Mouse (Mus musculus) heart, embryonic 14.5 days (tissue): ENCODE data around the gene Aldh4a1. TPM values are rescaled to one million over a fixed set of nuclear protein-coding genes. Genes with fewer than 3 reads are reported as not detected.

Experiments
- ATAC-seq: fragments of 200-750 bp; cut with Nextera tagmentation; 2 replicates; pipeline ENCODE4 v1.8.0; 2017; ENCODE audit warnings: low read depth, moderate TSS enrichment; ENCODE audit not compliant: insufficient number of reproducible peaks, insufficient read depth, low FRiP score
- H3K27ac ChIP-seq, 2 experiments: fragments of 200-500 bp in 1 of 2; fragments of 300-500 bp in 1 of 2; sonication (generic) in 1 of 2; replicated peaks in 1 of 2; 2 replicates each; pipeline ENCODE4 v1.5.1; 2012 to 2014; ENCODE audit warnings: low read depth in 2 of 2, low read length in 2 of 2, control low read depth in 1 of 2, mild to moderate bottlenecking in 1 of 2, mixed read lengths in 1 of 2; ENCODE audit not compliant: control insufficient read depth in 1 of 2, insufficient read depth in 1 of 2
- H3K27me3 ChIP-seq: fragments of 300-500 bp; sonication (generic); 2 replicates; pipeline ENCODE4 v1.6.1; 2014; ENCODE audit warnings: mild to moderate bottlenecking, low read length, control low read depth; ENCODE audit not compliant: control insufficient read depth, insufficient read depth
- H3K36me3 ChIP-seq: fragments of 300-500 bp; sonication (generic); 2 replicates; pipeline ENCODE4 v1.6.1; 2014; ENCODE audit warnings: mild to moderate bottlenecking, control low read depth, low read length, mixed read lengths; ENCODE audit not compliant: control insufficient read depth, insufficient read depth
- H3K4me1 ChIP-seq, 2 experiments: fragments of 200-500 bp in 1 of 2; fragments of 300-500 bp in 1 of 2; sonication (generic) in 1 of 2; 2 replicates each; pipeline ENCODE4 v1.6.1; 2012 to 2014; ENCODE audit warnings: low read length in 2 of 2, control low read depth in 1 of 2, mixed read lengths in 1 of 2; ENCODE audit not compliant: control insufficient read depth in 2 of 2, insufficient read depth in 2 of 2
- H3K4me2 ChIP-seq: fragments of 300-500 bp; sonication (generic); 2 replicates; pipeline ENCODE4 v1.6.1; 2014; ENCODE audit warnings: mild to moderate bottlenecking, low read length
- H3K4me3 ChIP-seq, 2 experiments: fragments of 200-500 bp in 1 of 2; fragments of 300-500 bp in 1 of 2; sonication (generic) in 1 of 2; 2 replicates each; pipeline ENCODE4 v1.5.1; 2012 to 2014; ENCODE audit warnings: low read length in 2 of 2, mild to moderate bottlenecking in 2 of 2, control low read depth in 1 of 2, low read depth in 1 of 2, moderate library complexity in 1 of 2; ENCODE audit not compliant: control insufficient read depth in 1 of 2, insufficient read depth in 1 of 2
- H3K9ac ChIP-seq: fragments of 300-500 bp; sonication (generic); 2 replicates; pipeline ENCODE4 v1.6.1; 2014; ENCODE audit warnings: mild to moderate bottlenecking, low read length
- H3K9me3 ChIP-seq: fragments of 300-500 bp; sonication (generic); 2 replicates; pipeline ENCODE4 v1.6.1; 2016; ENCODE audit warnings: low read length, control low read depth; ENCODE audit not compliant: control insufficient read depth
- WGBS: fragments of 180-500 bp; shearing (Covaris S2); extraction: QIAGEN DNeasy Blood & Tissue Kit; methylation state at CpG from one replicate; pipeline ENCODE4 v1.1.7; 2014; 5-methylcytosine and 5-hydroxymethylcytosine counted together
- polyA plus RNA-seq: library from polyadenylated mRNA; unstranded; fragments of >200 nt; fragmentation: Nextera tagmentation; extraction: Ambion mirVana; gene quantifications from 2 replicates; pipeline ENCODE4 v1.2.1, GENCODE M21; 2014

The Aldh4a1 gene
- polyA plus RNA-seq, 1 experiment from 2014 or later, result 13.4 TPM

DNA sequence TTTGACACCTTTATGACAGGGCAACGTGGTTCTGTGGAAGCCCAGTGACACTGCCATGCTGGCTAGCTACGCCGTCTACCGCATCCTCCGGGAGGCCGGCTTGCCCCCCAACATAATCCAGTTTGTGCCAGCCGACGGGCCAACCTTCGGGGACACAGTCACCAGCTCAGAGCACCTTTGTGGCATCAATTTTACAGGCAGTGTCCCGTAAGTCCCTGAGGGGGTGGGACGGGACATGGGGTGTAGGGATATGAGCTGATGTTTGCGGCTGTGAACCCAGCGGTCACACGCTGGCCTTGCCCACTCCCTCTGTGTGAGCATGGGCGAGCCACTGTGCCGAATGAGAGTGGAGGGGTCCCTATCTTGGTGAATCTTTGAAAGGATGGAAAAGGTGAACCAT lies 15.7 kb downstream of the Aldh4a1 start:
- no peak overlapping the region for H3K27ac ChIP-seq
- H3K4me2 ChIP-seq, result no peak overlapping the region
- no peak overlapping the region for H3K4me3 ChIP-seq
- peaks cover 13% of the 10 kb centered on the region; the same call in 1 of the 2 replicates for H3K36me3 ChIP-seq
- H3K4me1 ChIP-seq, result peaks cover 3 to 8% of the 10 kb centered on the region in 2 experiments
- no peak for ATAC-seq
- H3K27me3 ChIP-seq, result peaks cover 15% of the 10 kb centered on the region
- no peak overlapping the region for H3K9ac ChIP-seq
- WGBS, result 91% methylated on average over 16 of the region's 16 CpGs
- no peaks in the 10 kb centered on the region for H3K9me3 ChIP-seq

DNA sequence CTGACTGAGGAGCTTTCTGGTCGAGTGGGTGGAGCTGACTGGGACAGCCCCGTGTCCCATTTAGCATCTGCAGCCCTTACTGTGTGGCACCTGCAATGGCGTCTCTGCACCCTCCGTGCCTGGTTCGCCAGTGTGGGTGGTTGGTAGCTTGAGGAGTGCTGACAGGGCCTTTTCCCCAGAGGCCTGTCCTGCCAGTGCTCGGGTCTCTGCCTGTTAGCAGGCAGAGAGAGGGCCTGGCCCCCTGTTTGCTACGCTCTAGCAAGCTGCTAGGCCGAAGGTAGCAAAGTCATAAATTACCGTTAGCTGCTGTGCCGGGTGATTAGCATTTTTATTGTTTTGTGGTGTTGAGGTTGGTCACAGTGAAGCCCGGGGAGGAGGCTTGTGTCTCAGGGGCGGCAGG lies 17.1 kb downstream of the Aldh4a1 start:
- H3K27ac ChIP-seq, result no peak overlapping the region
- H3K9ac ChIP-seq, result no peak overlapping the region
- H3K4me2 ChIP-seq, result no peak overlapping the region
- H3K4me1 ChIP-seq, result peaks cover 3 to 8% of the 10 kb centered on the region in 2 experiments
- WGBS, result 71% methylated on average over 12 of the region's 12 CpGs
- H3K9me3 ChIP-seq, result no peaks in the 10 kb centered on the region
- no peak for ATAC-seq
- peaks cover 13% of the 10 kb centered on the region; the same call in 1 of the 2 replicates for H3K36me3 ChIP-seq
- peaks cover 20% of the 10 kb centered on the region for H3K27me3 ChIP-seq
- H3K4me3 ChIP-seq, result no peak overlapping the region

DNA sequence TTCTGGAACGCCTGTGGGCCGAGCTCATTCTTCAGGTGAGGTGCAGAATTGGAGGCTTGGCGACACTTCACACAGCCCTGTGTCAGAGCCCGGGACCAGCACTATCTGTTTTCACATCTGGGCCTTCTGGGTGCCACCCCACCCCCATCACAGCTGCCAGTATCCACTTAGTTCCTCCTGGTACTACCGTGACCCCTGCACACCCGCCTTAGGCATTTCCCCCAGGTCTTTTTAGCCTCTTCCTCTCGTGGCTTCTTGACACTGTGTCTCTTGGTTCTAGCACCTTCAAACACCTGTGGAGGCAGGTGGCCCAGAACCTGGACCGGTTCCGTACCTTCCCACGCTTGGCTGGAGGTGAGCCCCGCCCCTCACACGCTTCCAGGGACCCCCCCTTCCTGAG lies 17.7 kb downstream of the Aldh4a1 start:
- Histone ChIP-seq H3K4me3 (no peak overlapping the region), H3K4me2 (no peak overlapping the region), H3K4me1 (peaks cover 3 to 8% of the 10 kb centered on the region in 2 experiments), H3K36me3 (peaks cover 13% of the 10 kb centered on the region; the same call in 1 of the 2 replicates), H3K27ac (no peak overlapping the region), H3K27me3 (peaks cover 20% of the 10 kb centered on the region), H3K9me3 (no peaks in the 10 kb centered on the region), H3K9ac (no peak overlapping the region)
- WGBS, result 81% methylated on average over 12 of the region's 12 CpGs
- no peak for ATAC-seq

DNA sequence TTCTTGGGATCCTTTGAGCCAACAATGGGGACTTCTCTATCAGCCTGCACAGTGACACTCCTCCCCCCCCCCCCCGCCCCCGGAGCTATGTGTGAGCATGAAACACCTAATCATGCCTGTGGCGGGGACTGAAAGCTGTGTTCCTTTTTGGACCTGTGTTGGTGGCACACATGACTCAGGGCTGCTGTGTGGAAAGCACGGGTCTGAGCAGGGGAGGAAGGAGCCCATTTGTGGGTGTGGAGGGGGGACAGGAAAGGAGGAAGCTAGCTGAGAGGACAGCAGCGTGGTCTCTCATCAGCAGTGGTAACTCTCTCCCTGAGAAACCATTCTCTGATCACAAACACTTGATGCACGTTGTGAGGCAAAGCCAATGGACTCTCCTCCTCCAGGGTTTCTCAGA lies 18.1 kb downstream of the Aldh4a1 start:
- Histone ChIP-seq H3K4me3 (no peak overlapping the region), H3K4me1 (peaks cover 3 to 8% of the 10 kb centered on the region in 2 experiments), H3K4me2 (no peak overlapping the region), H3K9ac (no peak overlapping the region), H3K27me3 (peaks cover 20% of the 10 kb centered on the region), H3K27ac (no peak overlapping the region), H3K9me3 (no peaks in the 10 kb centered on the region), H3K36me3 (peaks cover 9% of the 10 kb centered on the region; the same call in 1 of the 2 replicates)
- ATAC-seq, result no peak
- 56% methylated on average over 5 of the region's 6 CpGs for WGBS

DNA sequence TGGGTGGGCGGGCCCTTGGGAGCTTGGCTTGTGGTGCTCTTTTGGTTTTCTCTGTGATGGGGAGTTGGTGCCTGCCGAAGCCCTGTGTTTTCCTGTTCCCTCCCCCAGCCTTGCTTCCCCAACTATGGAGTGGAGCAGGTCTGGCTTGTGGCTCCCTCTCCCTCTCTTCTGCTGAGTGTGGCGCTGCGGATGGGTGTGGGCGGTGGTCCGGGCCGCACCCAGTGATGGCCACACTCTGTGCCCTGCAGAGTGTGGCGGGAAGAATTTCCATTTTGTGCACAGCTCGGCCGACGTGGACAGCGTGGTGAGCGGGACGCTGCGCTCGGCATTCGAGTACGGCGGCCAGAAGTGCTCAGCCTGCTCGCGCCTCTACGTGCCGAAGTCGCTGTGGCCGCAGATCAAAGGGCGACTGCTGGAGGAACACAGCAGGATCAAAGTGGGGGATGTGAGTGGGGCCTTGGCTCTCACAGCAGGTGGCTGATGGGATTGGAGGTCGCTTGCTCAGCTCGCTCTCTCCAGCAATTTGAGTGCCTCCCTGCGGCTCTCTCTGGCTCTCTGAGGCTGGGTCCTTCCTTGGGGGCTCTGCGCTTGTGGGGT lies 19.3 kb downstream of the Aldh4a1 start:
- ATAC-seq, result no peak
- WGBS, result 3% methylated on average over 30 of the region's 30 CpGs
- Histone ChIP-seq H3K9ac (peak overlapping the region; percentile 64), H3K4me1 (peaks cover 3 to 8% of the 10 kb centered on the region in 2 experiments), H3K27me3 (peaks cover 20% of the 10 kb centered on the region), H3K9me3 (no peaks in the 10 kb centered on the region), H3K27ac (no peak overlapping the region), H3K4me2 (peak overlapping the region; percentile 66), H3K4me3 (peak overlapping the region; percentile 35 to 37), H3K36me3 (peaks cover 9% of the 10 kb centered on the region; the same call in 1 of the 2 replicates)

DNA sequence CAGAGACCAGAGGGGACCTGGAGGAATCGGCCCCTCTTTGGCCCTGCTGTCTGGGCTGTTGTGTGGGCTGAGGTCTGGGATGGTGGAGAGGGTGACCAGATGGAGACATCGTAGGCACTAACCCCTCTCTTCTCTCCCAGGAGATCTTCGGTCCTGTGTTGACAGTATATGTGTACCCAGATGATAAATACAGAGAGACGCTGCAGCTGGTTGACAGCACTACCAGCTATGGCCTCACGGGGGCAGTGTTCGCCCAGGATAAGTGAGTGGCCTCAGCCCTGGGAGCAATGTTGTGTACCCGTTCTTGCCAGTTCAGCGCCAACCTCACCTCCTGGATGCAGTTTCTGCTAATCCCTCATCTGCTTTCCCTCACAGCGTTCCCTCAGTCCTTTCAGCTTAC lies 21.3 kb downstream of the Aldh4a1 start:
- no peaks in the 10 kb centered on the region for H3K9me3 ChIP-seq
- 15% methylated on average over 9 of the region's 9 CpGs for WGBS
- peaks cover 8% of the 10 kb centered on the region for H3K36me3 ChIP-seq
- peaks cover 20% of the 10 kb centered on the region for H3K27me3 ChIP-seq
- H3K4me3 ChIP-seq, result no peak overlapping the region
- H3K4me1 ChIP-seq, result peaks cover 3 to 8% of the 10 kb centered on the region in 2 experiments
- H3K4me2 ChIP-seq, result no peak overlapping the region
- H3K27ac ChIP-seq, result no peak overlapping the region
- no peak overlapping the region for H3K9ac ChIP-seq
- peak; percentile 13; the same call in 1 of the 2 replicates for ATAC-seq

DNA sequence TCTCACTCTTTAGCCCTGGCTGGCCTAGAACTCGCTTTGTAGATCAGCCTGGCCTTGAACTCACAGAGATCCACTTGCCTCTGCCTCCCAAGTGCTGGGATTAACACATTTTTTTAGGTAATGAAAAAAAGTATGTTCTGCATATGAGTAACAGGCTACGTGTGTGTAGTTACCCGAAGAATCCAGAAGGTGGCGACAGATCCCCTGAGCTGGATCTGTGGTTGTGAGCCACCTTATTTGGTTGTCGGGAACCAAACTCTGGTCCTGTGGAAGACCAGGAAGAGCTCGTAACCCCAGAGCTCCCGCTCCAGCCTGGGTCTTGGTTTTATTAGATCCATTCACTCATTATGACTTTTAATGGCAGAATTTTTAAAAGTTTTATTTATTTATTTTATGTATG lies 24.2 kb downstream of the Aldh4a1 start:
- Histone ChIP-seq H3K9ac (no peak overlapping the region), H3K27ac (no peak overlapping the region), H3K9me3 (no peaks in the 10 kb centered on the region), H3K36me3 (peaks cover 8% of the 10 kb centered on the region), H3K27me3 (peaks cover 16% of the 10 kb centered on the region), H3K4me2 (no peak overlapping the region), H3K4me3 (no peak overlapping the region), H3K4me1 (peaks cover 0 to 3% of the 10 kb centered on the region in 2 experiments; a peak in 3 of 4 replicates)
- no peak for ATAC-seq
- WGBS, result 77% methylated on average over 7 of the region's 7 CpGs
